Mouse (Mus musculus) monocyte, adult 2 months (primary cell): ENCODE measurements at regions not wholly inside any gene's neighbourhood (a gene's known extent, or its start where the extent isn't known, plus 50 kb on each side); places are given as distances from the start of the nearest gene placed in this dataset.
"Not testable (repeated sequence)": the region's sequence is repeated elsewhere in the genome, so short reads cannot be mapped to it uniquely, and the experiment has no call there.

Experiments
- DNase-seq, 2 experiments: peaks; one replicate each; pipeline ENCODE4 v3.0.0; 2022; ENCODE audit warnings: low spot score in 2 of 2, low read depth in 1 of 2

GRCm38 (mm10) chr5:109842186-109842978 lies 80.8 kb upstream of the Gm15446 start:
- not testable (repeated sequence) for DNase-seq

- DNase-seq: not testable (repeated sequence)
These were observed 79.0 kb upstream of the Gm15446 start for GRCm38 (mm10) chr5:109844236-109844635.

- peak in 1 of 2 experiments; percentile 9 for DNase-seq
These were observed 78.4 kb upstream of the Gm15446 start for GRCm38 (mm10) chr5:109844753-109845186.

GRCm38 (mm10) chr5:109851225-109851624 lies 72.0 kb upstream of the Gm15446 start:
- not testable (repeated sequence) for DNase-seq

GRCm38 (mm10) chr5:109860402-109860801 lies 62.8 kb upstream of the Gm15446 start:
- DNase-seq: no peak

- not testable (repeated sequence) for DNase-seq
These were observed 58.7 kb upstream of the Gm15446 start for GRCm38 (mm10) chr5:109864517-109864916.

GRCm38 (mm10) chr5:109865628-109866027 lies 57.6 kb upstream of the Gm15446 start:
- DNase-seq: no peak

GRCm38 (mm10) chr5:109866337-109867126 lies 56.7 kb upstream of the Gm15446 start:
- peak; percentile 37 to 68 for DNase-seq

GRCm38 (mm10) chr5:109867221-109867620 lies 56.0 kb upstream of the Gm15446 start:
- DNase-seq: not testable (repeated sequence)
